Mouse (Mus musculus) left cerebral cortex, postnatal 36 days (tissue): ENCODE measurements around the gene 9530053A07Rik. TPM values are rescaled to one million over a fixed set of nuclear protein-coding genes. Genes with fewer than 3 reads are reported as not detected.

Experiments used
- DNase-seq, 2 experiments: peaks; one replicate each; pipeline ENCODE4 v3.0.0; 2021 to 2022; ENCODE audit warnings: low spot score in 2 of 2, mixed read lengths in 1 of 2
- intact Hi-C: fragments of 180-260 bp; cut with DNase I; formaldehyde crosslinking; loops from one replicate; pipeline ENCODE4 v1.15.1; 2025
- total RNA-seq, 2 experiments: library from RNA; stranded (reverse); gene quantifications; 2 replicates each; pipeline ENCODE4 v1.2.3; 2021

9530053A07Rik gene
- total RNA-seq, 2 experiments from 2014 or later: 0.07 TPM

GRCm38 (mm10) chr7:28168320-28169115 is 39.3 kb downstream of the 9530053A07Rik start:
- intact Hi-C loops: loop anchor here (1.0 to 10.0 kb wide), 4 partner anchors 46 to 516 kb away; partner anchors contain the start of genes Eid2, Psmc4 and Ttc9b
- DNase-seq: peak in 1 of 2 experiments; percentile 30

- DNase-seq: peak; percentile 92 to 93
- intact Hi-C loops: loop anchor here (5.0 to 10.0 kb wide), 3 partner anchors 45 to 517 kb away; partner anchors contain the start of genes Eid2 and Ttc9b
Observed at GRCm38 (mm10) chr7:28169489-28170422, 40.5 kb downstream of the 9530053A07Rik start, which contains the start of gene Fbl. Gene Fbl (plus strand): TSS chr7:28169710.

GRCm38 (mm10) chr7:28175358-28175757 is 46.1 kb downstream of the 9530053A07Rik start:
- intact Hi-C loops: no loop called here

GRCm38 (mm10) chr7:28179228-28179627 is 50.0 kb downstream of the 9530053A07Rik start, which contains the start of gene Dyrk1b:
Gene Dyrk1b (plus strand): TSS chr7:28179469.
- intact Hi-C loops: no loop called here

More at GRCm38 (mm10) chr7:28175358-28175757, 46.1 kb downstream of the 9530053A07Rik start:
- no peak for DNase-seq

GRCm38 (mm10) chr7:28179741-28180377 is 50.6 kb downstream of the 9530053A07Rik start:
- DNase-seq: peak; percentile 93 to 94
- intact Hi-C loops: no loop called here

More at GRCm38 (mm10) chr7:28179228-28179627, 50.0 kb downstream of the 9530053A07Rik start, which contains the start of gene Dyrk1b:
- peak; percentile 98 for DNase-seq

GRCm38 (mm10) chr7:28180890-28181289 is 51.6 kb downstream of the 9530053A07Rik start:
- intact Hi-C loops: no loop called here

GRCm38 (mm10) chr7:28181376-28181775 is 52.1 kb downstream of the 9530053A07Rik start:
- DNase-seq: no peak
- intact Hi-C loops: no loop called here

More at GRCm38 (mm10) chr7:28180890-28181289, 51.6 kb downstream of the 9530053A07Rik start:
- no peak for DNase-seq

- intact Hi-C loops: loop anchor here (2.0 kb wide), 1 partner anchor 16 kb away; no protein-coding TSS in a partner anchor
- no peak for DNase-seq
Observed at GRCm38 (mm10) chr7:28182320-28182719, 53.1 kb downstream of the 9530053A07Rik start.

GRCm38 (mm10) chr7:28185884-28186283 is 56.6 kb downstream of the 9530053A07Rik start:
- no peak for DNase-seq
- intact Hi-C loops: no loop called here

- intact Hi-C loops: no loop called here
- DNase-seq: no peak
Observed at GRCm38 (mm10) chr7:28186631-28187030, 57.4 kb downstream of the 9530053A07Rik start.

- intact Hi-C loops: no loop called here
Observed at GRCm38 (mm10) chr7:28191489-28191888, 62.2 kb downstream of the 9530053A07Rik start.

GRCm38 (mm10) chr7:28191903-28192302 is 62.6 kb downstream of the 9530053A07Rik start:
- intact Hi-C loops: no loop called here
- no peak for DNase-seq

More at GRCm38 (mm10) chr7:28191489-28191888, 62.2 kb downstream of the 9530053A07Rik start:
- no peak for DNase-seq

- intact Hi-C loops: no loop called here
- DNase-seq: no peak
Observed at GRCm38 (mm10) chr7:28195414-28196098, 66.3 kb downstream of the 9530053A07Rik start.

- intact Hi-C loops: no loop called here
Observed at GRCm38 (mm10) chr7:28196528-28196927, 67.3 kb downstream of the 9530053A07Rik start.

GRCm38 (mm10) chr7:28199054-28199453 is 69.8 kb downstream of the 9530053A07Rik start:
- intact Hi-C loops: loop anchor here (2.0 kb wide), 1 partner anchor 16 kb away; no protein-coding TSS in a partner anchor
- DNase-seq: no peak

More at GRCm38 (mm10) chr7:28196528-28196927, 67.3 kb downstream of the 9530053A07Rik start:
- no peak for DNase-seq

GRCm38 (mm10) chr7:28203207-28204108 is 74.2 kb downstream of the 9530053A07Rik start:
- intact Hi-C loops: no loop called here
- no peak for DNase-seq

GRCm38 (mm10) chr7:28206044-28206600 is 76.9 kb downstream of the 9530053A07Rik start:
- no peak for DNase-seq

More at GRCm38 (mm10) chr7:28206044-28206600, 76.9 kb downstream of the 9530053A07Rik start:
- intact Hi-C loops: no loop called here
